Mouse (Mus musculus) CH12.LX (cell line): ENCODE measurements around the gene Map1b. TPM values are rescaled to one million over a fixed set of nuclear protein-coding genes. Genes with fewer than 3 reads are reported as not detected.

Experiments used
- DNase-seq: peaks from one replicate; pipeline ENCODE4 v3.0.0-alpha.2; 2013; ENCODE audit errors: extremely low read depth
- H3K27ac ChIP-seq: 2 replicates; pipeline ENCODE4 v1.5.1; 2012; ENCODE audit warnings: low read depth, mild to moderate bottlenecking, control low read depth, moderate library complexity; ENCODE audit not compliant: insufficient read depth
- H3K27me3 ChIP-seq: replicated peaks from 2 replicates; pipeline ENCODE3; 2012; ENCODE audit warnings: inconsistent platforms
- H3K36me3 ChIP-seq, 2 experiments: replicated peaks in 1 of 2; 2 replicates each; pipeline versions ENCODE3 to v1.6.1; 2012; ENCODE audit warnings: inconsistent platforms in 1 of 2, low read length in 1 of 2, mild to moderate bottlenecking in 1 of 2, mixed read lengths in 1 of 2, moderate library complexity in 1 of 2; ENCODE audit not compliant: control insufficient read depth in 1 of 2, insufficient read depth in 1 of 2
- H3K4me1 ChIP-seq, 2 experiments: 2 replicates each; pipeline ENCODE4 v1.6.1; 2012; ENCODE audit warnings: inconsistent platforms in 1 of 2, moderate library complexity in 1 of 2; ENCODE audit not compliant: insufficient read depth in 2 of 2, control insufficient read depth in 1 of 2
- H3K4me2 ChIP-seq: 2 replicates; pipeline ENCODE4 v1.6.1; 2012; ENCODE audit warnings: low read depth, mild to moderate bottlenecking, control low read depth; ENCODE audit not compliant: poor library complexity, insufficient read depth, severe bottlenecking
- H3K4me3 ChIP-seq, 3 experiments: fragments of 150-350 bp in 1 of 3; sonication (generic) in 1 of 3; replicated peaks in 1 of 3; 2 replicates each; pipeline versions ENCODE3 to v1.5.1; 2011 to 2012; ENCODE audit warnings: low read depth in 2 of 3, low read length in 2 of 3, mild to moderate bottlenecking in 2 of 3, moderate library complexity in 2 of 3, control low read depth in 1 of 3, improper control_type of control experiment in 1 of 3, inconsistent platforms in 1 of 3, mixed read lengths in 1 of 3; ENCODE audit not compliant: poor library complexity in 1 of 3
- H3K79me2 ChIP-seq: replicated peaks from 2 replicates; pipeline ENCODE4 v1.6.1; 2012; ENCODE audit warnings: mild to moderate bottlenecking, moderate library complexity; ENCODE audit not compliant: control insufficient read depth, poor library complexity, insufficient read depth, severe bottlenecking; ENCODE audit errors: extremely low read depth
- H3K9ac ChIP-seq: 2 replicates; pipeline ENCODE4 v1.6.1; 2012; ENCODE audit warnings: low read depth, mild to moderate bottlenecking, control low read depth, moderate library complexity; ENCODE audit not compliant: insufficient read depth
- H3K9me3 ChIP-seq: replicated peaks from 2 replicates; pipeline ENCODE3; 2012; ENCODE audit warnings: low read length, inconsistent platforms, mixed read lengths
- CHD1 ChIP-seq: IDR thresholded peaks from 2 replicates; pipeline ENCODE4 v1.6.1; 2012; ENCODE audit warnings: low read depth, low read length, improper control_type of control experiment, inconsistent platforms
- CTCF ChIP-seq, 2 experiments: IDR thresholded peaks in 1 of 2; conservative IDR thresholded peaks in 1 of 2; 2 replicates each; pipeline ENCODE4 v1.5.1; 2011 to 2012; ENCODE audit warnings: low read depth in 2 of 2, low read length in 2 of 2, improper control_type of control experiment in 1 of 2, inconsistent platforms in 1 of 2, mild to moderate bottlenecking in 1 of 2, moderate library complexity in 1 of 2
- E2F4 ChIP-seq: IDR thresholded peaks from 2 replicates; pipeline ENCODE4 v1.6.1; 2011; ENCODE audit warnings: low read depth, low read length, improper control_type of control experiment; ENCODE audit not compliant: insufficient replicate concordance
- ELF1 ChIP-seq: IDR thresholded peaks from 2 replicates; pipeline ENCODE4 v1.6.1; 2014; ENCODE audit warnings: low read depth, mild to moderate bottlenecking, inconsistent platforms, low read length, improper control_type of control experiment
- JUN ChIP-seq: IDR thresholded peaks from 2 replicates; pipeline ENCODE4 v1.6.1; 2011; ENCODE audit warnings: low read depth, mild to moderate bottlenecking, low read length, improper control_type of control experiment, moderate library complexity; ENCODE audit not compliant: insufficient read depth
- MEF2A ChIP-seq: IDR thresholded peaks from 2 replicates; pipeline ENCODE4 v1.6.1; 2014; ENCODE audit warnings: low read depth, mild to moderate bottlenecking, inconsistent platforms, low read length, improper control_type of control experiment, borderline replicate concordance
- MYC ChIP-seq: IDR thresholded peaks from 2 replicates; pipeline ENCODE4 v1.6.1; 2011; ENCODE audit warnings: low read depth, mild to moderate bottlenecking, improper control_type of control experiment, low read length
- NRF1 ChIP-seq: IDR thresholded peaks from 2 replicates; pipeline ENCODE4 v1.6.1; 2014; ENCODE audit warnings: low read depth, mild to moderate bottlenecking, inconsistent platforms, low read length, improper control_type of control experiment, moderate library complexity
- POLR2A ChIP-seq: IDR thresholded peaks from 2 replicates; pipeline ENCODE4 v1.6.1; 2011; ENCODE audit warnings: low read depth, mild to moderate bottlenecking, improper control_type of control experiment, low read length
- POLR2AphosphoS2 ChIP-seq: IDR thresholded peaks from 2 replicates; pipeline ENCODE4 v1.6.1; 2011; ENCODE audit warnings: low read depth, low read length, improper control_type of control experiment
- RAD21 ChIP-seq: IDR thresholded peaks from 2 replicates; pipeline ENCODE4 v1.6.1; 2011; ENCODE audit warnings: low read depth, mild to moderate bottlenecking, low read length, improper control_type of control experiment, moderate library complexity
- SIN3A ChIP-seq: IDR thresholded peaks from 2 replicates; pipeline ENCODE4 v1.6.1; 2012; ENCODE audit warnings: low read length, improper control_type of control experiment, inconsistent platforms
- TCF12 ChIP-seq: IDR thresholded peaks from 2 replicates; pipeline ENCODE4 v1.6.1; 2014; ENCODE audit warnings: low read depth, mild to moderate bottlenecking, inconsistent platforms, low read length, improper control_type of control experiment
- UBTF ChIP-seq: IDR thresholded peaks from 2 replicates; pipeline ENCODE4 v1.6.1; 2012; ENCODE audit warnings: low read depth, mild to moderate bottlenecking, inconsistent platforms, low read length, improper control_type of control experiment, moderate library complexity
- USF1 ChIP-seq: IDR thresholded peaks from 2 replicates; pipeline ENCODE4 v1.6.1; 2014; ENCODE audit warnings: low read depth, mild to moderate bottlenecking, inconsistent platforms, low read length, improper control_type of control experiment
- ZC3H11A ChIP-seq: IDR thresholded peaks from 2 replicates; pipeline ENCODE4 v1.6.1; 2012; ENCODE audit warnings: low read depth, mild to moderate bottlenecking, inconsistent platforms, low read length, improper control_type of control experiment
- ZKSCAN1 ChIP-seq: IDR thresholded peaks from 2 replicates; pipeline ENCODE4 v1.6.1; 2012; ENCODE audit warnings: low read depth, inconsistent platforms, low read length, improper control_type of control experiment, borderline replicate concordance
- ZNF384 ChIP-seq: IDR thresholded peaks from 2 replicates; pipeline ENCODE4 v1.6.1; 2012; ENCODE audit warnings: low read depth, low read length, improper control_type of control experiment, inconsistent platforms
- dilution Hi-C: fragments of 300-500 bp; cut with MboI; formaldehyde crosslinking; loops from 2 replicates; pipeline ENCODE4 v1.14.3; 2020; ENCODE audit warnings: low sequenced_read_pairs; ENCODE audit not compliant: extremely low pct_unique_long_range_greater_than_20kb, extremely low pct_ligation_motif_present
- in situ Hi-C: fragments of 300-500 bp; cut with MboI; formaldehyde crosslinking; loops from 3 replicates; pipeline ENCODE4 v1.14.3; 2019; ENCODE audit warnings: low sequenced_read_pairs, low pct_ligation_motif_present, low pct_unique_long_range_greater_than_20kb, mixed read lengths
- polyA plus RNA-seq: library from polyadenylated mRNA; unstranded; fragments of >175 nt; gene quantifications from 2 replicates; pipeline ENCODE4 v1.2.1, GENCODE M21; 2012; ENCODE audit warnings: low read depth; ENCODE audit not compliant: insufficient read length
- total RNA-seq, 2 experiments: library from RNA; depleted of rRNA; stranded (reverse); fragments of 300-350 nt in 1 of 2; fragments of >200 nt in 1 of 2; gene quantifications; 2 replicates each; pipeline ENCODE4 v1.2.3; 2012 to 2014

Gene Map1b
- total and polyA plus RNA-seq, 3 experiments: 0.04 to 0.08 TPM; not detected in 1

DNA sequence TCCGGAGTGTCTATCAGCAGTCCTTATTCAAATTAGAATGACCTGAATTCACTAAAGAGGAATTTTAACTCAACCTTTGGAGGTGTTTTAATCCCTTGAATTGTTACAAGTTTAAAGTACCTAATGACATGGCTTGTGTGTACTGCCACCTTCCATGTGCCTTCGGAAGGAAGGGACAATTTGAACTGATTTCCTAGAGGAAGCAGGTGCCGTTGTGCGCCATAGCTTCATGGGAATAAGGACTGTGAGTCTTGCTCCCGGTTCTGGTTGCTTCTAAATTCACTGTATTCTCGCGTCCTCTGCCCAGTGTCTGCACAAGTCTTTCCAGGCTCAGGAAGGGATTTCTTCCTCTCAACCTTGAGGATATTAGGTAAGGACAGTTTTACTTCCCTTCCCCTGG, 130.0 kb downstream of the Map1b start:
- TF ChIP-seq UBTF (no peak), TCF12 (no peak), ZKSCAN1 (no peak), MYC (no peak), CHD1 (no peak), RAD21 (no peak), POLR2AphosphoS2 (no peak), POLR2A (no peak), ELF1 (no peak), USF1 (no peak), E2F4 (no peak), MEF2A (no peak), ZC3H11A (no peak), JUN (no peak)
- TF ChIP-seq, all 38 proteins: peak for 0
- no peaks in the 10 kb centered on the region for H3K79me2 ChIP-seq
- H3K4me1 ChIP-seq: peaks cover 4 to 24% of the 10 kb centered on the region in 2 experiments; a peak in 3 of 4 replicates
- H3K27me3 ChIP-seq: no peaks in the 10 kb centered on the region
- no peaks in the 10 kb centered on the region for H3K9me3 ChIP-seq
- dilution Hi-C loops: loop anchor here (25.0 kb wide), 1 partner anchor 126 kb away; the partner anchor contains the start of gene Map1b
- no peak overlapping the region for H3K27ac ChIP-seq
- H3K4me2 ChIP-seq: no peak overlapping the region
- peaks cover 18 to 71% of the 10 kb centered on the region in 2 experiments for H3K36me3 ChIP-seq
- no peak overlapping the region for H3K4me3 ChIP-seq
- no peak for DNase-seq
- no peak overlapping the region for H3K9ac ChIP-seq
- in situ Hi-C loops: no loop called here

DNA sequence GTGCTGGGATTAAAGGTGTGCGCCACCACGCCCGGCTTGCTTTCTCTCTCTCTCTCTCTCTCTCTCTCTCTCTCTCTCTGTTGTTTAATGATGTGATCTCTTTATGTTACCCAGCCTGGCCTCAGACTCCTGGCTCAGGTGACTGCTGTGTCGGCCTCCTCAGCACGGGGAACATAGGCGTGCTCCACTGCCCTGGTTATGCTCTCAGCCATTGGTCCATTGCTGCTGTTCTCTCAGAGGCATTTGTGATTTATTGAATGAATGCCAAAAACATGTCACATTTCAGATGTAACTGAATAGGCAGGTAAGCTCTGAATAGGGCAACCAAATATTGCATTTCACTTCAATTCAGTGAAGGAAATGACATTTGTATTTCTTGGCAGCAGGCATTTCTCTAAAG, 130.4 kb downstream of the Map1b start:
- no peaks in the 10 kb centered on the region for H3K79me2 ChIP-seq
- peaks cover 4 to 24% of the 10 kb centered on the region in 2 experiments; a peak in 3 of 4 replicates for H3K4me1 ChIP-seq
- TF ChIP-seq TCF12: no peak
- TF ChIP-seq ZNF384: no peak
- TF ChIP-seq ZKSCAN1: no peak
- no peak for TF ChIP-seq NRF1
- no peak for TF ChIP-seq E2F4
- no peak for TF ChIP-seq CTCF (conservative IDR thresholded peaks at IDR 0.05 in 1 of 2, IDR thresholded peaks at IDR 0.05 in 1 of 2; ENCODE audit: low read depth in 2 of 2, low read length in 2 of 2)
- TF ChIP-seq SIN3A: no peak
- dilution Hi-C loops (loop anchor here (25.0 kb wide), 1 partner anchor 126 kb away; the partner anchor contains the start of gene Map1b), in situ Hi-C loops (no loop called here)
- no peaks in the 10 kb centered on the region for H3K27me3 ChIP-seq
- no peaks in the 10 kb centered on the region for H3K9me3 ChIP-seq
- no peak for DNase-seq
- no peak overlapping the region for H3K27ac ChIP-seq
- no peak overlapping the region for H3K4me3 ChIP-seq
- H3K4me2 ChIP-seq: no peak overlapping the region
- H3K36me3 ChIP-seq: peaks cover 21 to 71% of the 10 kb centered on the region in 2 experiments
- H3K9ac ChIP-seq: no peak overlapping the region
